Mouse (Mus musculus) forebrain, embryonic 11.5 days (tissue): ENCODE data around the gene Rab3a. TPM values are rescaled to one million over a fixed set of nuclear protein-coding genes. Genes with fewer than 3 reads are reported as not detected.
A peak's percentile ranks its signal among the peaks of the same experiment; 100 is the strongest.

ENCODE experiments used
- ATAC-seq: fragments of 200-750 bp; cut with Nextera tagmentation; replicated peaks from 2 replicates; pipeline ENCODE4 v1.8.0; 2017; ENCODE audit warnings: moderate TSS enrichment; ENCODE audit not compliant: low FRiP score
- DNase-seq: peaks from one replicate; pipeline ENCODE4 v3.0.0-alpha.2; 2017; ENCODE audit warnings: low spot score
- H3K27ac ChIP-seq: fragments of 300-500 bp; sonication (generic); 2 replicates; pipeline ENCODE4 v1.5.1; 2014; ENCODE audit warnings: low read depth, low read length
- H3K27me3 ChIP-seq: fragments of 300-500 bp; sonication (generic); 2 replicates; pipeline ENCODE4 v1.6.1; 2014; ENCODE audit warnings: mild to moderate bottlenecking, low read length, mixed read lengths; ENCODE audit not compliant: control insufficient read depth, insufficient read depth
- H3K36me3 ChIP-seq: fragments of 300-500 bp; sonication (generic); 2 replicates; pipeline ENCODE4 v1.6.1; 2014; ENCODE audit warnings: mild to moderate bottlenecking, low read length, moderate library complexity, mixed read lengths; ENCODE audit not compliant: control insufficient read depth, insufficient read depth
- H3K4me1 ChIP-seq: fragments of 300-500 bp; sonication (generic); replicated peaks from 2 replicates; pipeline ENCODE4 v1.6.1; 2014; ENCODE audit warnings: low read length, mixed read lengths; ENCODE audit not compliant: control insufficient read depth, insufficient read depth
- H3K4me2 ChIP-seq: fragments of 300-500 bp; sonication (generic); 2 replicates; pipeline ENCODE4 v1.6.1; 2014; ENCODE audit warnings: low read depth, mild to moderate bottlenecking, low read length, moderate library complexity, mixed read lengths; ENCODE audit not compliant: severe bottlenecking
- H3K4me3 ChIP-seq: fragments of 300-500 bp; sonication (generic); 2 replicates; pipeline ENCODE4 v1.5.1; 2014; ENCODE audit warnings: low read depth, low read length
- H3K9ac ChIP-seq: fragments of 300-500 bp; sonication (generic); 2 replicates; pipeline ENCODE4 v1.6.1; 2014; ENCODE audit warnings: low read length
- H3K9me3 ChIP-seq: fragments of 300-500 bp; sonication (generic); 2 replicates; pipeline ENCODE4 v1.6.1; 2016; ENCODE audit warnings: low read length, mixed read lengths; ENCODE audit not compliant: control insufficient read depth
- WGBS: fragments of 180-500 bp; shearing (Covaris S2); extraction: QIAGEN DNeasy Blood & Tissue Kit; methylation state at CpG from one replicate; pipeline ENCODE4 v1.1.7; 2014; 5-methylcytosine and 5-hydroxymethylcytosine counted together
- polyA plus RNA-seq: library from polyadenylated mRNA; unstranded; fragments of >200 nt; fragmentation: Nextera tagmentation; extraction: Ambion mirVana; gene quantifications from 2 replicates; pipeline ENCODE4 v1.2.1, GENCODE M21; 2014

The Rab3a gene
- polyA plus RNA-seq, 1 experiment from 2014 or later: 42.7 TPM

GRCm38 (mm10) chr8:70758616-70759561 lies 4.4 kb downstream of the Rab3a start:
- ATAC-seq: no peak
- Histone ChIP-seq H3K4me1 (peaks cover 6% of the 10 kb centered on the region; the same call in 1 of the 2 replicates), H3K9me3 (no peaks in the 10 kb centered on the region), H3K4me2 (no peak overlapping the region), H3K36me3 (no peaks in the 10 kb centered on the region), H3K27ac (no peak overlapping the region), H3K4me3 (no peak overlapping the region), H3K27me3 (no peaks in the 10 kb centered on the region), H3K9ac (no peak overlapping the region)
- 77% methylated on average over 19 of the region's 19 CpGs for WGBS
- DNase-seq: peak; percentile 55

GRCm38 (mm10) chr8:70760350-70760749 lies 5.9 kb downstream of the Rab3a start:
- peak overlapping the region; percentile 75 for H3K9ac ChIP-seq
- peak overlapping the region; percentile 98 for H3K4me2 ChIP-seq
- under 1% methylated on average over 22 of the region's 22 CpGs for WGBS
- H3K4me3 ChIP-seq: peak overlapping the region; percentile 65
- no peaks in the 10 kb centered on the region for H3K27me3 ChIP-seq
- H3K9me3 ChIP-seq: no peaks in the 10 kb centered on the region
- DNase-seq (no peak), ATAC-seq (peak; percentile 19)
- peak overlapping the region; percentile 53; the same call in 1 of the 2 replicates for H3K27ac ChIP-seq
- H3K36me3 ChIP-seq: no peaks in the 10 kb centered on the region
- H3K4me1 ChIP-seq: peaks cover 6% of the 10 kb centered on the region; the same call in 1 of the 2 replicates

- no peaks in the 10 kb centered on the region for H3K27me3 ChIP-seq
- H3K4me1 ChIP-seq: peaks cover 6% of the 10 kb centered on the region; the same call in 1 of the 2 replicates
- no peaks in the 10 kb centered on the region for H3K9me3 ChIP-seq
- H3K4me3 ChIP-seq: peak within 1 kb of the TSS; percentile 65
- DNase-seq (peak; percentile 97), ATAC-seq (peak; percentile 96)
- H3K36me3 ChIP-seq: no peaks in the 10 kb centered on the region
- H3K9ac ChIP-seq: peak within 1 kb of the TSS; percentile 75
- peak within 1 kb of the TSS; percentile 98 for H3K4me2 ChIP-seq
- H3K27ac ChIP-seq: peak within 1 kb of the TSS; percentile 53; the same call in 1 of the 2 replicates
- WGBS: under 1% methylated on average over 55 of the region's 55 CpGs
Measured at GRCm38 (mm10) chr8:70760775-70761406, 6.4 kb downstream of the Rab3a start, which contains the start of gene Mpv17l2. Gene Mpv17l2 (minus strand): TSS chr8:70760946.

GRCm38 (mm10) chr8:70762118-70762517 lies 7.6 kb downstream of the Rab3a start:
- no peaks in the 10 kb centered on the region for H3K27me3 ChIP-seq
- no peaks in the 10 kb centered on the region for H3K9me3 ChIP-seq
- WGBS: 70% methylated on average over 1 of the region's 1 CpGs
- DNase-seq (no peak), ATAC-seq (no peak)
- H3K4me1 ChIP-seq: peaks cover 12% of the 10 kb centered on the region
- H3K36me3 ChIP-seq: no peaks in the 10 kb centered on the region
- H3K4me2 ChIP-seq: no peak overlapping the region
- no peak overlapping the region for H3K4me3 ChIP-seq
- H3K9ac ChIP-seq: no peak overlapping the region
- no peak overlapping the region for H3K27ac ChIP-seq

- H3K4me3 ChIP-seq: no peak overlapping the region
- H3K27me3 ChIP-seq: no peaks in the 10 kb centered on the region
- H3K9me3 ChIP-seq: no peaks in the 10 kb centered on the region
- WGBS: 8% methylated on average over 3 of the region's 3 CpGs
- no peak overlapping the region for H3K9ac ChIP-seq
- no peak for ATAC-seq
- peak; percentile 80 for DNase-seq
- H3K36me3 ChIP-seq: no peaks in the 10 kb centered on the region; the same call in 1 of the 2 replicates
- H3K4me1 ChIP-seq: peaks cover 12% of the 10 kb centered on the region
- H3K4me2 ChIP-seq: no peak overlapping the region
- no peak overlapping the region for H3K27ac ChIP-seq
Measured at GRCm38 (mm10) chr8:70763354-70763753, 8.9 kb downstream of the Rab3a start.

- DNase-seq (no peak), ATAC-seq (no peak)
- Histone ChIP-seq H3K36me3 (no peaks in the 10 kb centered on the region; the same call in 1 of the 2 replicates), H3K27ac (no peak overlapping the region), H3K4me1 (peaks cover 12% of the 10 kb centered on the region), H3K9ac (no peak overlapping the region), H3K9me3 (no peaks in the 10 kb centered on the region), H3K4me2 (no peak overlapping the region), H3K4me3 (no peak overlapping the region), H3K27me3 (no peaks in the 10 kb centered on the region)
- WGBS: 85% methylated on average over 8 of the region's 8 CpGs
Measured at GRCm38 (mm10) chr8:70764026-70764425, 9.5 kb downstream of the Rab3a start.

- 93% methylated on average over 13 of the region's 13 CpGs for WGBS
- Histone ChIP-seq H3K9ac (no peak overlapping the region), H3K9me3 (no peaks in the 10 kb centered on the region), H3K27me3 (no peaks in the 10 kb centered on the region), H3K4me3 (no peak overlapping the region), H3K4me2 (no peak overlapping the region), H3K27ac (no peak overlapping the region), H3K36me3 (no peaks in the 10 kb centered on the region; the same call in 1 of the 2 replicates), H3K4me1 (peaks cover 12% of the 10 kb centered on the region)
- ATAC-seq: no peak
- no peak for DNase-seq
Measured at GRCm38 (mm10) chr8:70764676-70765075, 10.2 kb downstream of the Rab3a start.

GRCm38 (mm10) chr8:70765329-70765728 lies 10.8 kb downstream of the Rab3a start:
- no peak overlapping the region for H3K9ac ChIP-seq
- WGBS: 80% methylated on average over 9 of the region's 9 CpGs

More at GRCm38 (mm10) chr8:70765329-70765728, 10.8 kb downstream of the Rab3a start:
- Histone ChIP-seq H3K27me3 (no peaks in the 10 kb centered on the region), H3K4me2 (peak overlapping the region; percentile 46), H3K27ac (no peak overlapping the region), H3K4me3 (no peak overlapping the region), H3K4me1 (peaks cover 8% of the 10 kb centered on the region), H3K9me3 (no peaks in the 10 kb centered on the region), H3K36me3 (no peaks in the 10 kb centered on the region; the same call in 1 of the 2 replicates)
- ATAC-seq (no peak), DNase-seq (no peak)
